Mouse (Mus musculus) stomach, embryonic 14.5 days (tissue): ENCODE measurements at regions not wholly inside any gene's neighbourhood (a gene's known extent, or its start where the extent isn't known, plus 50 kb on each side); places are given as distances from the start of the nearest gene placed in this dataset.

Source experiments
- ATAC-seq: fragments of 200-750 bp; cut with Nextera tagmentation; 2 replicates; pipeline ENCODE4 v1.8.0; 2017; ENCODE audit warnings: low read depth, moderate TSS enrichment; ENCODE audit not compliant: insufficient number of reproducible peaks, insufficient read depth, low FRiP score
- H3K27ac ChIP-seq: fragments of 300-500 bp; sonication (generic); 2 replicates; pipeline ENCODE4 v1.5.1; 2014; ENCODE audit warnings: mild to moderate bottlenecking, low read length, moderate library complexity, mixed read lengths
- H3K27me3 ChIP-seq: fragments of 300-500 bp; sonication (generic); 2 replicates; pipeline ENCODE4 v1.6.1; 2014; ENCODE audit warnings: low read length, control low read depth, mixed read lengths; ENCODE audit not compliant: control insufficient read depth, insufficient read depth
- H3K36me3 ChIP-seq: fragments of 300-500 bp; sonication (generic); 2 replicates; pipeline ENCODE4 v1.6.1; 2014; ENCODE audit warnings: mild to moderate bottlenecking, control low read depth, low read length, moderate library complexity, mixed read lengths; ENCODE audit not compliant: control insufficient read depth, insufficient read depth
- H3K4me1 ChIP-seq: fragments of 300-500 bp; sonication (generic); 2 replicates; pipeline ENCODE4 v1.6.1; 2014; ENCODE audit warnings: low read length, control low read depth, mixed read lengths; ENCODE audit not compliant: control insufficient read depth, insufficient read depth
- H3K4me2 ChIP-seq: fragments of 300-500 bp; sonication (generic); replicated peaks from 2 replicates; pipeline ENCODE4 v1.6.1; 2014; ENCODE audit warnings: low read depth, low read length, control low read depth
- H3K4me3 ChIP-seq: fragments of 300-500 bp; sonication (generic); 2 replicates; pipeline ENCODE4 v1.5.1; 2014; ENCODE audit warnings: low read depth, low read length, control low read depth
- H3K9ac ChIP-seq: fragments of 300-500 bp; sonication (generic); replicated peaks from 2 replicates; pipeline ENCODE4 v1.6.1; 2014; ENCODE audit warnings: low read depth, mild to moderate bottlenecking, control low read depth, low read length, moderate library complexity, mixed read lengths
- H3K9me3 ChIP-seq: fragments of 300-500 bp; sonication (generic); 2 replicates; pipeline ENCODE4 v1.6.1; 2016; ENCODE audit warnings: low read depth, low read length, control low read depth; ENCODE audit not compliant: control insufficient read depth
- WGBS: fragments of 180-500 bp; shearing (Covaris S2); extraction: QIAGEN DNeasy Blood & Tissue Kit; methylation state at CpG from one replicate; pipeline ENCODE4 v1.1.7; 2014; 5-methylcytosine and 5-hydroxymethylcytosine counted together

- Histone ChIP-seq H3K27me3 (no peaks in the 10 kb centered on the region), H3K9me3 (no peaks in the 10 kb centered on the region), H3K36me3 (no peaks in the 10 kb centered on the region), H3K9ac (no peak overlapping the region), H3K4me3 (no peak overlapping the region), H3K4me1 (no peaks in the 10 kb centered on the region), H3K4me2 (no peak overlapping the region), H3K27ac (no peak overlapping the region)
- 81% methylated on average over 4 of the region's 4 CpGs for WGBS
- ATAC-seq: no peak
These were observed 293.4 kb upstream of the Sstr1 start for GRCm38 (mm10) chr12:57918211-57918610.

GRCm38 (mm10) chr12:57922031-57922430 is 289.5 kb upstream of the Sstr1 start:
- WGBS: 55% methylated on average over 1 of the region's 1 CpGs
- Histone ChIP-seq H3K4me1 (no peaks in the 10 kb centered on the region), H3K27ac (no peak overlapping the region), H3K4me3 (no peak overlapping the region), H3K27me3 (no peaks in the 10 kb centered on the region), H3K4me2 (no peak overlapping the region), H3K36me3 (no peaks in the 10 kb centered on the region), H3K9ac (no peak overlapping the region), H3K9me3 (no peaks in the 10 kb centered on the region)
- no peak for ATAC-seq

GRCm38 (mm10) chr12:57924422-57924821 is 287.1 kb upstream of the Sstr1 start:
- no peak overlapping the region for H3K9ac ChIP-seq
- no peak overlapping the region for H3K27ac ChIP-seq
- no peaks in the 10 kb centered on the region for H3K27me3 ChIP-seq
- H3K9me3 ChIP-seq: no peaks in the 10 kb centered on the region
- no peaks in the 10 kb centered on the region for H3K36me3 ChIP-seq
- no peaks in the 10 kb centered on the region for H3K4me1 ChIP-seq
- H3K4me2 ChIP-seq: no peak overlapping the region
- H3K4me3 ChIP-seq: no peak overlapping the region
- 78% methylated on average over 2 of the region's 2 CpGs for WGBS
- ATAC-seq: no peak

- Histone ChIP-seq H3K4me3 (no peak overlapping the region), H3K27me3 (no peaks in the 10 kb centered on the region), H3K9ac (no peak overlapping the region), H3K9me3 (no peaks in the 10 kb centered on the region), H3K27ac (no peak overlapping the region), H3K36me3 (no peaks in the 10 kb centered on the region), H3K4me2 (no peak overlapping the region), H3K4me1 (no peaks in the 10 kb centered on the region)
- ATAC-seq: no peak
- 84% methylated on average over 1 of the region's 1 CpGs for WGBS
These were observed 284.7 kb upstream of the Sstr1 start for GRCm38 (mm10) chr12:57926886-57927285.

- WGBS: 85% methylated on average over 5 of the region's 5 CpGs
- no peak overlapping the region for H3K4me2 ChIP-seq
- ATAC-seq: no peak
These were observed 283.5 kb upstream of the Sstr1 start for GRCm38 (mm10) chr12:57928030-57928429.

GRCm38 (mm10) chr12:57931856-57932255 is 279.7 kb upstream of the Sstr1 start:
- Histone ChIP-seq H3K9me3 (no peaks in the 10 kb centered on the region), H3K9ac (no peak overlapping the region), H3K27me3 (no peaks in the 10 kb centered on the region), H3K36me3 (no peaks in the 10 kb centered on the region), H3K27ac (no peak overlapping the region), H3K4me2 (no peak overlapping the region), H3K4me3 (no peak overlapping the region), H3K4me1 (no peaks in the 10 kb centered on the region)
- ATAC-seq: no peak

More at GRCm38 (mm10) chr12:57928030-57928429, 283.5 kb upstream of the Sstr1 start:
- no peaks in the 10 kb centered on the region for H3K27me3 ChIP-seq
- H3K9ac ChIP-seq: no peak overlapping the region
- no peaks in the 10 kb centered on the region for H3K36me3 ChIP-seq
- no peak overlapping the region for H3K4me3 ChIP-seq
- no peaks in the 10 kb centered on the region for H3K4me1 ChIP-seq
- no peak overlapping the region for H3K27ac ChIP-seq
- no peaks in the 10 kb centered on the region for H3K9me3 ChIP-seq

GRCm38 (mm10) chr12:57949886-57950285 is 261.7 kb upstream of the Sstr1 start:
- 57% methylated on average over 5 of the region's 5 CpGs for WGBS
- ATAC-seq: no peak
- H3K9me3 ChIP-seq: no peaks in the 10 kb centered on the region
- H3K4me2 ChIP-seq: no peak overlapping the region
- no peak overlapping the region for H3K4me3 ChIP-seq
- H3K27ac ChIP-seq: no peak overlapping the region
- no peak overlapping the region for H3K9ac ChIP-seq
- no peaks in the 10 kb centered on the region for H3K27me3 ChIP-seq
- no peaks in the 10 kb centered on the region for H3K4me1 ChIP-seq
- H3K36me3 ChIP-seq: no peaks in the 10 kb centered on the region

- Histone ChIP-seq H3K27me3 (no peaks in the 10 kb centered on the region), H3K9me3 (no peaks in the 10 kb centered on the region), H3K27ac (no peak overlapping the region), H3K4me1 (no peaks in the 10 kb centered on the region), H3K4me2 (no peak overlapping the region), H3K9ac (no peak overlapping the region), H3K4me3 (no peak overlapping the region), H3K36me3 (no peaks in the 10 kb centered on the region)
- WGBS: 79% methylated on average over 2 of the region's 2 CpGs
- no peak for ATAC-seq
These were observed 253.0 kb upstream of the Sstr1 start for GRCm38 (mm10) chr12:57958527-57958926.

- Histone ChIP-seq H3K36me3 (no peaks in the 10 kb centered on the region), H3K27me3 (no peaks in the 10 kb centered on the region), H3K27ac (no peak overlapping the region), H3K4me3 (no peak overlapping the region), H3K9ac (no peak overlapping the region), H3K4me1 (no peaks in the 10 kb centered on the region), H3K9me3 (no peaks in the 10 kb centered on the region), H3K4me2 (no peak overlapping the region)
- no peak for ATAC-seq
- WGBS: 78% methylated on average over 6 of the region's 6 CpGs
These were observed 251.4 kb upstream of the Sstr1 start for GRCm38 (mm10) chr12:57960171-57960570.
